Mouse (Mus musculus) embryonic facial prominence, embryonic 14.5 days (tissue): Measurements from ENCODE around the gene Als2cr12. TPM values are rescaled to one million over a fixed set of nuclear protein-coding genes. Genes with fewer than 3 reads are reported as not detected.

Experiments used
- ATAC-seq: fragments of 200-750 bp; cut with Nextera tagmentation; 2 replicates; pipeline ENCODE4 v1.8.0; 2017; ENCODE audit warnings: low read depth, moderate number of reproducible peaks, moderate TSS enrichment
- DNase-seq: peaks from one replicate; pipeline ENCODE4 v3.0.0-alpha.2; 2015; ENCODE audit warnings: low spot score
- H3K27ac ChIP-seq: fragments of 300-500 bp; sonication (generic); replicated peaks from 2 replicates; pipeline ENCODE4 v1.5.1; 2014; ENCODE audit warnings: low read depth, mild to moderate bottlenecking, low read length, moderate library complexity
- H3K27me3 ChIP-seq: fragments of 300-500 bp; sonication (generic); replicated peaks from 2 replicates; pipeline ENCODE4 v1.6.1; 2014; ENCODE audit warnings: low read length; ENCODE audit not compliant: control insufficient read depth, insufficient read depth
- H3K36me3 ChIP-seq: fragments of 300-500 bp; sonication (generic); 2 replicates; pipeline ENCODE4 v1.6.1; 2014; ENCODE audit warnings: low read length, mixed read lengths; ENCODE audit not compliant: control insufficient read depth, insufficient read depth
- H3K4me1 ChIP-seq: fragments of 300-500 bp; sonication (generic); 2 replicates; pipeline ENCODE4 v1.6.1; 2014; ENCODE audit warnings: antibody characterized with exemption, low read length; ENCODE audit not compliant: control insufficient read depth, insufficient read depth
- H3K4me2 ChIP-seq: fragments of 300-500 bp; sonication (generic); 2 replicates; pipeline ENCODE4 v1.6.1; 2014; ENCODE audit warnings: low read depth, mild to moderate bottlenecking, low read length, moderate library complexity, mixed read lengths
- H3K4me3 ChIP-seq: fragments of 300-500 bp; sonication (generic); 2 replicates; pipeline ENCODE4 v1.5.1; 2014; ENCODE audit warnings: low read depth, mild to moderate bottlenecking, low read length
- H3K9ac ChIP-seq: fragments of 300-500 bp; sonication (generic); 2 replicates; pipeline ENCODE4 v1.6.1; 2014; ENCODE audit warnings: low read depth, mild to moderate bottlenecking, low read length, moderate library complexity, mixed read lengths
- H3K9me3 ChIP-seq: fragments of 300-500 bp; sonication (generic); 2 replicates; pipeline ENCODE4 v1.6.1; 2016; ENCODE audit warnings: low read length; ENCODE audit not compliant: control insufficient read depth
- WGBS: fragments of 180-500 bp; shearing (Covaris S2); extraction: QIAGEN DNeasy Blood & Tissue Kit; methylation state at CpG from one replicate; pipeline ENCODE4 v1.1.7; 2014; 5-methylcytosine and 5-hydroxymethylcytosine counted together
- polyA plus RNA-seq: library from polyadenylated mRNA; unstranded; fragments of >200 nt; fragmentation: Nextera tagmentation; extraction: Ambion mirVana; gene quantifications from 2 replicates; pipeline ENCODE4 v1.2.1, GENCODE M21; 2014

Gene Als2cr12
- polyA plus RNA-seq, 1 experiment from 2014 or later = 0.13 TPM

GRCm38 (mm10) chr1:58722115-58722938 is 26.5 kb upstream of the Als2cr12 start:
- H3K27me3 ChIP-seq = no peaks in the 10 kb centered on the region
- no peak overlapping the region for H3K4me2 ChIP-seq
- ATAC-seq (no peak), DNase-seq (no peak)
- no peaks in the 10 kb centered on the region for H3K9me3 ChIP-seq
- no peak overlapping the region for H3K4me3 ChIP-seq
- H3K4me1 ChIP-seq = 0 out of 2 replicates have a peak, but pooled peaks cover 4% of the 10 kb centered on the region
- 87% methylated on average over 11 of the region's 11 CpGs for WGBS
- no peak overlapping the region for H3K27ac ChIP-seq
- H3K36me3 ChIP-seq = peaks cover 23% of the 10 kb centered on the region
- H3K9ac ChIP-seq = no peak overlapping the region

GRCm38 (mm10) chr1:58720988-58721387 is 25.2 kb upstream of the Als2cr12 start:
- no peak for ATAC-seq
- WGBS = 75% methylated on average over 4 of the region's 4 CpGs
- Histone ChIP-seq H3K36me3 (peaks cover 24% of the 10 kb centered on the region), H3K4me1 (0 out of 2 replicates have a peak, but pooled peaks cover 4% of the 10 kb centered on the region), H3K27ac (no peak overlapping the region), H3K9ac (no peak overlapping the region), H3K9me3 (no peaks in the 10 kb centered on the region), H3K4me2 (no peak overlapping the region), H3K4me3 (no peak overlapping the region), H3K27me3 (no peaks in the 10 kb centered on the region)
- DNase-seq = no peak

GRCm38 (mm10) chr1:58720090-58720489 is 24.3 kb upstream of the Als2cr12 start:
- 86% methylated on average over 8 of the region's 8 CpGs for WGBS
- H3K27me3 ChIP-seq = no peaks in the 10 kb centered on the region
- H3K9ac ChIP-seq = no peak overlapping the region
- peaks cover 33% of the 10 kb centered on the region for H3K36me3 ChIP-seq
- no peak overlapping the region for H3K27ac ChIP-seq
- ATAC-seq (no peak), DNase-seq (no peak)
- H3K4me3 ChIP-seq = no peak overlapping the region
- peaks cover 8% of the 10 kb centered on the region for H3K4me1 ChIP-seq
- H3K9me3 ChIP-seq = no peaks in the 10 kb centered on the region
- no peak overlapping the region for H3K4me2 ChIP-seq

- DNase-seq = no peak
- Histone ChIP-seq H3K4me1 (peaks cover 11% of the 10 kb centered on the region), H3K36me3 (peaks cover 35% of the 10 kb centered on the region), H3K9me3 (no peaks in the 10 kb centered on the region), H3K4me2 (no peak overlapping the region), H3K27ac (no peak overlapping the region), H3K27me3 (no peaks in the 10 kb centered on the region), H3K4me3 (no peak overlapping the region), H3K9ac (no peak overlapping the region)
- no peak for ATAC-seq
- whole genome bisulfite sequencing = 88% methylated on average over 7 of the region's 7 CpGs
Measured at GRCm38 (mm10) chr1:58719356-58719945, 23.7 kb upstream of the Als2cr12 start.

- Histone ChIP-seq H3K4me2 (no peak overlapping the region), H3K4me1 (peaks cover 10% of the 10 kb centered on the region), H3K27me3 (no peaks in the 10 kb centered on the region), H3K36me3 (peaks cover 35% of the 10 kb centered on the region), H3K9me3 (no peaks in the 10 kb centered on the region), H3K4me3 (no peak overlapping the region), H3K9ac (no peak overlapping the region), H3K27ac (no peak overlapping the region)
- no peak for ATAC-seq
- DNase-seq = no peak
- WGBS = 88% methylated on average over 8 of the region's 8 CpGs
Measured at GRCm38 (mm10) chr1:58717589-58718270, 21.9 kb upstream of the Als2cr12 start.

GRCm38 (mm10) chr1:58716883-58717220 is 21.1 kb upstream of the Als2cr12 start:
- Histone ChIP-seq H3K4me1 (peaks cover 10% of the 10 kb centered on the region), H3K9ac (no peak overlapping the region), H3K4me3 (no peak overlapping the region), H3K36me3 (peaks cover 35% of the 10 kb centered on the region), H3K27ac (no peak overlapping the region), H3K4me2 (no peak overlapping the region), H3K9me3 (no peaks in the 10 kb centered on the region), H3K27me3 (no peaks in the 10 kb centered on the region)
- no peak for DNase-seq
- ATAC-seq = no peak
- 93% methylated on average over 4 of the region's 4 CpGs for WGBS

GRCm38 (mm10) chr1:58716162-58716882 is 20.5 kb upstream of the Als2cr12 start:
- Histone ChIP-seq H3K27ac (peak overlapping the region; percentile 56), H3K9ac (no peak overlapping the region), H3K4me3 (no peak overlapping the region), H3K27me3 (no peaks in the 10 kb centered on the region), H3K4me2 (peak overlapping the region; percentile 30), H3K36me3 (peaks cover 35% of the 10 kb centered on the region), H3K9me3 (no peaks in the 10 kb centered on the region), H3K4me1 (peaks cover 10% of the 10 kb centered on the region)
- no peak for ATAC-seq
- WGBS = 44% methylated on average over 7 of the region's 7 CpGs
- DNase-seq = peak; percentile 40

GRCm38 (mm10) chr1:58715536-58715935 is 19.7 kb upstream of the Als2cr12 start:
- Histone ChIP-seq H3K4me3 (no peak overlapping the region), H3K27me3 (no peaks in the 10 kb centered on the region), H3K27ac (peak overlapping the region; percentile 56)

More at GRCm38 (mm10) chr1:58715536-58715935, 19.7 kb upstream of the Als2cr12 start:
- peaks cover 10% of the 10 kb centered on the region for H3K4me1 ChIP-seq
- no peak for DNase-seq
- no peak for ATAC-seq
- peak overlapping the region; percentile 79 for H3K4me2 ChIP-seq
- no peaks in the 10 kb centered on the region for H3K9me3 ChIP-seq
- no peak overlapping the region for H3K9ac ChIP-seq
- H3K36me3 ChIP-seq = peaks cover 35% of the 10 kb centered on the region
